Mouse (Mus musculus) mature B cell (primary cell): ENCODE results near the gene C1s2.
"Not testable (repeated sequence)": the region's sequence is repeated elsewhere in the genome, so short reads cannot be mapped to it uniquely, and the experiment has no call there.

ENCODE experiments used
- in situ Hi-C: fragments of 300-500 bp; cut with MboI; formaldehyde crosslinking; loops from 2 replicates; pipeline ENCODE4 v1.14.3; 2019

The C1s2 gene

DNA sequence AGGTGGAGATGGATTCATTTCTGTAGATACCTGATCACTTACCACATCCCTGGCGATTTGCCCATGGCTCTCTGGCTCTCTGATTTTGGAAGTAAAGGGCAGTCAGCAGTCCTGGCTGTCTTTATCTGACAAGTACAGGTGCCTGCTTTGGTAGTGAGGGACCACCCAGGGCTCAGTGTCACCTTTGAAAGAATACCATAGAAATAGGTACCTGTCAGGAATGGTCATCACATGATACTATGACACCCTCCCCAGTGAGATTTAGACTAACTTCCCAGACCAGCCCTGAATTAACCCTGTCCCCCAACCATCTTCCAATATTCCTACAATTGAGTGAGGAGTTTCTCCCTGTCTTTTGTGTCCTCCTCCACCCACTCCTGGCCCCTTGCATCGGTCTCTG lies at the start of gene C1s2:
C1s2 (minus strand) TSS at position 101 of the 400 bp plus-strand sequence.
- in situ Hi-C loops, result not testable (repeated sequence)

DNA sequence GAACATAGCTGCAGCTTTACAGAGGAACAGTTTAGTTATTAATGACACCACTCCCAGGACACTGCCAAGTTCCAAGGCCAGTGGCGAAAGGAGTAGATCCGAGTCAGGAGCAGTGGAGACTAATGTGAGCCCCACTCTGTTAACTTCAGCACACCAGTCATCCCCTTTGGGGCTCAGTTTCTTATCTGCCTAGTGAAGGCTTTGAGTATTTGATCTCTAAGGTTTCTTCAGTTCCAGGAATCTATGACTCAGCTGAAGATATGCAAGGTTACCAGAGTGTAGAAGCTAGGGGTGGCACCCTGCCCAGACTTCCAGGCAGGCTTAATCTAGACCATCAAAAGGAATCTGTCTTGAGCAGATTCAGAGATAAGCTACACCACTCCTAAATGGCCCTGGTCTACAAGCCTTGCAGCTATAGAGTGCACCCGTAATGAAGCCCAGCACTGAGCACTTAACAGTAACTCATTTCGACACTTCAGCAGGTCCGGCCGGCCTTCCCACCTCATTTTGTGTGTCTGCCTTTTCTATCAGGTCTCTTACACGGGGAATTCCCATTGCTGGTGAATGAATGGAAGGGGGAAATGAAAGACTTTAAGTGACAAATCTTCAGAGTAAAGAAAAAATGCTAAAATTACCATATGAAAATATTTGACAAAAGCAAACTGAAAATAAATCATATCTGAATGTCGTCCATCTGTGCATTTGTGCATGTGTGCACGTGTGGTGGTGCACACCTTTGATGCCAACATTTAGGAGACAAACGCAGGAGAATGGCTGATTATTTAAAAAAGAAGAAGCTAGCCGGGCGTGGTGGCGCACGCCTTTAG lies 47.9 kb upstream of the C1s2 start:
- in situ Hi-C loops, result no loop called here

DNA sequence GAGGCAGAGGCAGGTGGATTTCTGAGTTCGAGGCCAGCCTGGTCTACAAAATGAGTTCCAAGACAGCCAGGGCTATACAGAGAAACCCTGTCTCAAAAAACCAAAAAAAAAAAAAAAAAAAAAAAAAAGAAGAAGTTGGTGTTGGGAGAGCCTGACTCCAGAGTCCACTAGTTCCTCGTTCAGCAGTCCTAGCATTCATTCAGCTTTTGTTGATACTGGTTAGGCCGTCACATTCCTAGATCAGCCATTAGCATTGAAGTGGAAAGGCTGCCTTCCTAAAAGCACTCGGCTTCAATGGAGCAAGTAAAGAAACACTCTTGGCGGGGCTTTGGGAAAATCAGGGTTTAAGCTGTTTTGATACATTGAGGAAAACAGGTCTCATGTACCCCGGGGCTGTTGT lies 46.4 kb upstream of the C1s2 start:
- in situ Hi-C loops, result not testable (repeated sequence)

DNA sequence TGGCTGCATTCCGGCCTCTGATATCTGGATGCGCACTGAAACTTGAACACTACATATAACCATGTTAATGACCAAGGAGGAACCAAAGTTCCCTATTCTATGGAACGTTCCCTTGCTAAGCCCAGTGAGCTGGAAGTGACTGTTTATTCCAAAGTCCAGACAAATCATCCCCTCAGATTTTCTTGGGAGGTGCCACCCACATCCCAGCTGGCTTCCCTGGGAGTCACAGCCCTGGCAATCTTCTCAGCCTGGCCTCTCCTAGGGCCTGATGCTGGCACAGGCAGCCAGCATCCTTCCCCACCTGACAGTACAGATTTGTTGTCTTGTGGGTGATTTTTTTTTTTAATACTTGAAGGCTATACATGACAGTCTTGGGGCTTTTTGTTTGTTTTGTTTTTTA lies 43.6 kb upstream of the C1s2 start:
- in situ Hi-C loops, result no loop called here

DNA sequence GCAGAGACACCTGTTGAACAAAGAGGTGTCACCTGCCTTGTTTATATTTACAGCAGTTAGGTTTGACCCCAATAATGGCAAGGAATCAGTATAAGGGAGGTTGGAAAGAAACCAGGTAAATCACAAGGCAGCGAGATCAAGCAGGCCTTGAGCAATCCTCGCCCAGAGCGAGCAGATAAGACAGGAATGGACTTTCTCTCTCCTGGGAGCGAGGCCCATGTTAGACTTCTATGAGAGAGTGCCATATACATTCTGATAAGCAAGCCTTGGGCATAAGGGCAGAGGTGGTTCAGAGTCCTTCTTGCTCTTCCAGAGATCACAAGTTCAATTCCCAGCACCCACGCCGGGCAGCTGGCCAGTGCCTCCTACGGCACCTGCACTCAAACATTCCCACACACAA lies 42.9 kb upstream of the C1s2 start:
- in situ Hi-C loops, result no loop called here

DNA sequence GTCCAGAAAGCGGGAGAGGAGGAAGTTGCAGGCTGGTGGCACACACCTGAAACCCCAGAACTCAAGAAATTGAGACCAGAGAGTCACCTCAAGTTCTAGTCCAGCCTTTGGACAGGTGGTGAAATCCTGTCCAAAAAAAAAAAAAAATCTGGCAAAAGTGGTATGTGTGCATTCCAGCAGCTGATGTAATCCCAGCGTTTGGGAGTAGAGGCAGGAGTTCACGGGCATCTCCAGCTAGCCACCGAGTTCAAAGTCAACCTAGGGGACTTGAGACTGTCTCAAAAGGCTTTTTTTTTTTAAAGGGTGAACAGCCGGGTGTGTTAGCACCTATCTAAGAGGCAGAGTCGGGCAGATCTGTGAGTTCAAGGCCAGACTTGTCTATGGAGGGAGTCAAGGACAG lies 40.3 kb upstream of the C1s2 start:
- in situ Hi-C loops, result no loop called here

DNA sequence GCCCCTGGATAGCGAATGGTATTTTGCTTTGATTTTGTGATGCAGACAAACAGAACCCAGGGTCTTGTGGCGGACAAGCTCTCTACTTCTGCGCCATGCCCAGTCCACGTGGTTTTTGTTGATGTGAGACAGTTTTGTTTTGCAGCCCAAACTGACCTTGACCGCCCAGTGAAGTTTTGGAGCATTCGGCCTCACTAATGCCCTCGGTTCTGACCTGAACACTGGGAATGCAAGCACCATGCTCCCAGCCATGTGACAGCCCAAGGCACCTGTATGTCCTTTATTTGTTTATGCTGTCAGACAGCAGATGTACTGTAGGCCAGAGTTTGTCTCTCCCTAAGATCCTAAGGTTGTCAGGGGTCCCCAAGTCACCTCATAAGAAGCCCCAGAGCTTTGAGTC lies 38.7 kb upstream of the C1s2 start:
- in situ Hi-C loops, result no loop called here

DNA sequence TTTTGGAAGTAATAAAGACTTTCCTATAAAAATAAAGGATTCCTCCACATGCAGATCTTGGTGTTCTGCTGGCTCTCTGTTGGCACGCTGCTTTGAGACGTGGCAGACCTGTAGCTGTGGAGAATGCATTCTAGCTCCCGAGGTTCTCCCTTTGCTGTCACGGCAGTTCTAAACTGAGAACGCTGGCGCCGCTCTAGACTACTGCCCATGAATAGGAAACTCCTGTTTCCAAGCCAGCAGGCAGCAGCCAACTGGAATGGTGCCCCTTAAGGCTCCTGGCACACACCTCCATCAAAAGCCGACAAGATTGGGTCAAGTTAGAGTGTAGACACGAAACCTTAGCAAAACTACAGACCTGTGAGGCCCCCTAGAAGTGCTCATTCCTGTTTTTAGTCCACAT lies 37.7 kb upstream of the C1s2 start:
- in situ Hi-C loops, result no loop called here

DNA sequence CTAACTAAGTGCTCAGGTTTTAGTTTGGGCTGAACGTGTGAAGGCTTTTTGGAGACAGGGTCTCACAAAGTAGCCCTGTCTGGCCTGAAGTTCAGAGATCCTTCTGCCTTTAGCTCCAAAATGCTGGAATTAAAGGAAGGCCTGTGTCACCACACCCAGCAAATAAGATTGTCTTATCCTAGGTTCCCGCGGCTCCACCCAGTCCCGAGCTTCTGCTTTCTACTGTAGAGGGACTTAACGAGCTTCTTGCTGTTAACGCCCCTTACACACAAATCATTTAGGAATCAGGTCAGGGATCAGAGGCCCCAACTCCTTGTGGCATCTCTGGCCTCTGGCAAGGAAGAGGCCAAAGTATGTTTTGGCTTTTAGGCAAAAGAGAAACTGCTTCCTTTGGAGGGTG lies 36.2 kb upstream of the C1s2 start:
- in situ Hi-C loops, result no loop called here

DNA sequence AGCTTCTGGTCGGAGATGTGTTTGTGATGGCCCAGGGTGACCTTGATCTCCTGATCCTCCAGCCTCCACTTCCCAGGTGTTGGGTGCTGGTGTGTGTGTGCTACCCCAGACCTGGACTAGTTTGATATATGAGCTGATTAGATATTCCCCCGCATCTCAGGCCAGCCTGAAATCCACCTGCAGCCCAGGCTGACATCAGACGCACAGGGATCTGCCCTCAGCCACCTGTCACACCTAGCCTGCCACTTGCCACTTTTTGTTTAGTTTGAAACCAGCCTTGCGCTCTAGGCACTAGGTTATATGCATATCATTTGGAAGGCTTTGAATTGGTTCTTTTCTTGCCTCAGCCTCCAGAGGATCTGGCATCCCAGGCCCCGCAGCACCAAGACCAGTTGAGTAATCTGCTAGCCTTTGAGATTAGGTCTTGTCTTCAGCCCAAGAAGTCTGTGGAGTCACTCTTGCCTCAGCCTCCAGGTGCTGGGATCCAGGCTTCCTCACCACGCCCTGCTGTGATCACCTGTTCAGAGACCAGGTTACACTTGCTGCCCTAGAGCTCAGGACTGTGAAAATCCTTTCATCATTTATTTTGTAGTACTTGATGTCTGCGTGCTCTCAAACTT lies 34.5 kb upstream of the C1s2 start:
- in situ Hi-C loops, result no loop called here

DNA sequence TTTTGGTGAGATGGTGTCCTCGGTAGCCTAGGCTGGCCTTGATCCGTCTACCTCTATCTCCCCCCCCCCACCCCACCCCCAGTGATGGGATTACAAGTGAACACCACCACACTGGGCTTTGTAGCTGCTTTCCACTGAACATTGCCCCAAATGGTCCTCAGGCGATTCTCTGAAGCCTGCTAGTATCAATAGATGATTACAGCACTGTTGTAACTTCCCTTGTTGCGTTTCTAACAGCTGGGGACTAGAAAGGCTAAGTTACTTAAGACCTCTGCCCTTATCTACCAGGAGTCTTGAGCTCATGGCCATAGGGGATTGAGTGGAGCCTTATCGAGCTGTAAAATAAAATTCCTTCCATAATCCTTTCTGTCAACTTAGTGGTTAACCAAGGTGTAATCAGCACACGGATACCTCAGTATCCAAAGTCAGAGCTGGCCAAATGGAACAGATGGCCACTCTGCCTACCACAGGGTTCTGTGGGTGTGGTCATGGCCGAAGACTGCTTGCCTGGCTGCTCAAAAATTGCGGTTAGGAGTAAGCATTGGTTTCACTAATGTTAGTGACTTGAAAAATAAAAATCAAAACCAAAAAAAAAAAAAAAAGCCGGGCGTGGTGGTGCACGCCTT lies 33.5 kb upstream of the C1s2 start:
- in situ Hi-C loops, result no loop called here

DNA sequence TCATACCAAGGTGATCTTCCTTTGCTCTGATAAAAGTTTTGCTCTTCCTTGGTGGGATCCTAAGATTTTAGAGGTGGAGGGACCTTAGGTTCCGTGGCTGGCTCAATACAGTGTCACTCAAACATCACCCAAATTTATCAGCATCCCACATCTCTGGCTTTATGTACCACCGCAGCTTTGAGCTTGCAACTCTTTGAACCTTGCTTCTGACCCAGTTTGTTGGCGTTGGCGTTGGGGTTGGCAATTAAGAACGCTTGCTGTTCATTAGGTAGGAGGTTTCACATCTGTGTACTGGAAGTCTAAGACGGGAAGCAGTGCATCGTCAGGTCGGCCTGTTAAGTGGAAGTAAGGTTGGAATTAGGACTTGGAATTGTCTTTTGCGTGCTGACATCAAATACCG lies 29.1 kb upstream of the C1s2 start:
- in situ Hi-C loops, result no loop called here

DNA sequence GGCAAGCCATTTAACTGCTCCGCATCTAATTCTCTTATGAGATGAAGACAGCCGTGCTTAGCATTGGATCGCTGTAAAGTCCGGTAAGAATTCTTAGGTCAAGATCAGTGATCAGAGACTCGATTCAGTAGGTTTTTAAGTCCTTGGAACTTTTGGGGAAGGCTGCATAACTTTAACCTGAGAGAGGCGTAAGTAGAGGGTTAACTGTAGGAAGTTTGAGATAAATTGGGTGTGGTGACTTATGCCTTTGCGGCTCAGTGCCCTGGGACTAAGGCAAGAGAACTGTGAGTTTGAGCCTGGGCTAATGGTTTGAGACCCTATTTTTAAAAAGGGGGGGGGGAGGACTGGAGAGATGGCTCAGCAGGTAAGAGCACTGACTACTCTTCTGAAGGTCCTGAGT lies 28.4 kb upstream of the C1s2 start:
- in situ Hi-C loops, result no loop called here

DNA sequence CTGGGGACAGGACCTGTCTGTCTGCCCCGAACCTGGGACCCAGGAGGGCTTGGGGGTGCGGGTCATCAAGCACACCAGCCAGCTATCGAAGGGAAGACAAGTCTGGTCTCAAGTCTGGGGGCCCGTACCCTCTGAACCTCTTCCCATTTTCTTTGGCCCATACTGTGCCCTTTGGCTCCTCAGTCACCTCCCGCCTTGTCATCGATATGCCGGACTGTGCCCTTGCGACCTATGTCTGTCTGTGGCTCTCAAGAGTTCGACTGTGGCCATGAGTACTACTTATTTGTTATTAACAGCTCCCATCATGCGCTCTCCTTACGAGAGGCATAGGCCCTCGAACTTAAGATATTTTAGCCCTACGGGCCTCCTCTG lies 27.5 kb upstream of the C1s2 start:
- in situ Hi-C loops, result no loop called here

DNA sequence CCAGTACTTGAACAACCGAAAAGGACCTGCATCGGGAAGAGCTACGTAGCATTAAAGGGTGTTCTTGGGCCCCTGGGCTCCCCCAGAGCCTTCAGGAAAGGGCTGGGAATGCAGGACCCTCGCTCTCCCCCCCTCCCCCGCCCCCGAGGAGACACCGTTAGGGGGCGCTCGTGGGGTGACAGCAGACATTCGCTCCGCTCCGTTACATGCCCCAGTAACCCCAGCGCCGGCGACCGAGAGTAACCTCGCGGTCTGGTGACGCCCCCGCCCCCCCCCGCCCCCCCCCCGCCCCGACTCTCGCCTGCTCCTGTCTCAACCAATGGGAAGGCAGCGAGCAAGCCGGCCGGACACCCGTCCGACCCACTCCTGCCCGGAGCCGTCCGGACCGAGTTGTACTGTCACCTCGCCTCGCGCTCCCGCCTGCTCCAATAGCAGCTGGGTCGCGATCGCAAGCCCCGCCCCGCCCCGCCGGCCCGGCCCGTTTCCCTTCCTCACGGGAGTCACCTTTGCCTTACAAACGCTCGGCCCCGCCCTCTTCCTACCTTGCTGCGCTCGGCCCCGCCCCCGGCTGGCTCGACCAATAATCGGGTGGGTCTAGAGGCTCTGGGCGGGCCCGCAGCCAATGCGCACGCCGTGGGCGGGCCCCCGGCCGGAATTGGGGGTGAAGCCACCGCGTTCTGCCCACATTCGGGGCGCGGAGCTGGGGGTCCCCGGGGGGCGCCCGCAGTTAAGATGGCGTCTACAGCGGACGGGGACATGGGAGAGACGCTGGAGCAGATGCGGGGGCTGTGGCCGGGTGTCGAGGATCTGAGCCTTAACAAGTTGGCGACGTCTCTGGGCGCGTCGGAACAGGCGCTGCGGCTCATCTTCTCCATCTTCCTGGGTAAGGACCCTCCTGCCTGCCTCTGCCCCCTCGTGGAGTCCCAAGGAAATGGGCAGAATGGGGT lies 26.9 kb upstream of the C1s2 start, which contains the start of gene Lpcat3:
Lpcat3 (plus strand) TSS at position 551 of the 947 bp plus-strand sequence.
- in situ Hi-C loops, result no loop called here

DNA sequence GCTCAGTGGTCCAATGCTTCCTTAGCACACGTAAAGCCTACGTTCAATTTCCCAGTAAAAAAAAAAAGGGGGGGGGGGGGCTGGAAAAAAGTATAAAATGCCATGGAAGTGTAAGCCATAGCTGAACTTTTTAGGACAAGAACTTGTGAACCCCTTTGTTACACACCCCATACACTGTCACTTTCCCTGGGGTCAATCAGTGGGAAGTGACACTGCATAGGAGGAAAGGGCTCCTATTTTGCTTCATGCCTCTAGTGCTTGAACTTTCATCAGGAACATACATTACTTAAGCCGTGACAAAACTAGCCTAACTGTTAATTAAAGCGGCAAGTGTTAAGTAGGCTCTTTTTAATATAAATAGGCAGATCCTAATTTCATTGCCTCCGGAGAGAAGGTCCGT lies 26.1 kb upstream of the C1s2 start:
- in situ Hi-C loops, result no loop called here

DNA sequence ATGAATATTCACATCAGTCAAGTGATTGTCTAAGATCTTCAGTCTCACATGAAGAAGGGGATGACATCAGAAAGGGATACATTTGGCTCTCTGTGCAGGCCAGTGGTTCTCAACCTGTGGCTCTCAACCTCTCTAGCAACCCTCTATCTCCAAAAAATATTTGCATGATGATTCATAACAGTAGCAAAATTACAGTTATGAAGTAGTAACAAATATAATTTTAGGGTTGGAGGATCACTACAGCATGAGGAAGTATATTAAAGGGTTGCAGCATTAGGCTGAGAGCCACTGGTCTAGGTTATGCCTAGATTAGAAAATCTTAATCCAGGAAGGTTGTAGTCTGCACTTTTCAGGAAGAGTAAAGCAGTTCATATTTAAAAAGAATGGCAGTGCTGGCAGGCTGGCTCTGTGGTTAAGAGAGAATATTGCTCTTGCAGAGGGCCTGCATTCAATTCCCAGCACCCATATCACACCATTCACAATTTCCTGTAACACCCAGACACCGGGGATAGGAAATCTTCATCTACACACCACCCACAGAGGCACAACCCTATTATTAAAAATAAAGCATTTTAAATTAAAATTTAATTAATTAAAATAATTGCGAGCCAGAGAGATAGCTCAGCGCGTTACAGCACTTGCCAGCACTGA lies 25.4 kb upstream of the C1s2 start:
- in situ Hi-C loops, result no loop called here

DNA sequence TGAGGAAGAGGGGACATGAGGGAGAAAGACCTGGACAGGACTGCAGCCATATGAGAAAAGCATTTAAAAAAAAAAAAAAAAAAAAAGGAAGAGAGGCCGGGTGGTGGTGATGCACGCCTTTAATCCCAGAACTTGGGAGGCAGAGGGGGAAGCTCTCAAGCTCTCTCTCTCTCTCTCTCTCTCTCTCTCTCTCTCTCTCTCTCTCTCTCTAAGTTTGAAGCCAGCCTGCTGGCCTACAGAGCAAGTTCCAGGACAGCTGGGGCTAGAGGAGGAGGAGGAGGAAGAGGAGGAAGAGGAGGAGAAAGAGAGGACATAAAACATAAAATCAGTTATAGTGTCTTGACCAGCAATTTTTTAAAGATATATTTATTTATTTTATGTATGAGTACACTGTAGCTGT lies 22.2 kb upstream of the C1s2 start:
- in situ Hi-C loops, result no loop called here

DNA sequence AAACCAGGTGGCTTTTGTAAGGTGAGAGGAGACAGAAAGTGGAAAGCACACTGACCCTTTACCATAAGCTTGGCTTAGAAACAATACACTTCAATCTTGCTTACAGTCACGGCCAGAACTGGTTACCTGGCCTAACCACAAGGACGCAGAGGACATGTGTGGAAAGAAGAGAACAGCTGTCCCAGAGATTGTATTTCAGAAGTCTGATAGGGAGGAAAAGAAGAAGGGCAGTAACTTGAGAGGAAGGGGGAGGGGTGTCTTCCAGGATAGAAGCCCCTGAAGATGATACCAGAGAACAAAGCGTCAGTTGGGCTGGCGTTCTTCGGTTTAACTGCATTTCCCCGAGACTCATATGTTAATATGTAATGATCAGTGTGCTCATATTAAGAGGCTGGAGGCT lies 20.0 kb upstream of the C1s2 start:
- in situ Hi-C loops, result no loop called here

DNA sequence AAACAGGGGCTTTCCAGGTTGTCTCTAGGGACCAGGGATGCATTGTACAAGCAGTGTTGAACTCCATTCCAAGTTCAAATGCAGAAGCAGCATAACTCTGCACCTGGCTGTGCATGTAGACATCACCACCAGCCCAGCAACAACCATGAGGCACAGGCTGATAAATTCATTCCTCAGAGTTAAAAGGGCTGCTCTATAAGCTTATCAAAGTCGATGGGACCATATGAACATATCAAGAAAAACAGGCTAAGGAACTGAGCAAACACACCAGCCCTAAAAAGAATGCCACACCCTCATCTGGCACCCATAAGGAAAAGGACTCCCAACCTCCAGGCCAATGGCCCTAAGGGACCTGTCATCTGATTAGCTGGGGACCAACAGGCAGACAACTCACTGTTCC lies 10.5 kb upstream of the C1s2 start:
- in situ Hi-C loops, result no loop called here

DNA sequence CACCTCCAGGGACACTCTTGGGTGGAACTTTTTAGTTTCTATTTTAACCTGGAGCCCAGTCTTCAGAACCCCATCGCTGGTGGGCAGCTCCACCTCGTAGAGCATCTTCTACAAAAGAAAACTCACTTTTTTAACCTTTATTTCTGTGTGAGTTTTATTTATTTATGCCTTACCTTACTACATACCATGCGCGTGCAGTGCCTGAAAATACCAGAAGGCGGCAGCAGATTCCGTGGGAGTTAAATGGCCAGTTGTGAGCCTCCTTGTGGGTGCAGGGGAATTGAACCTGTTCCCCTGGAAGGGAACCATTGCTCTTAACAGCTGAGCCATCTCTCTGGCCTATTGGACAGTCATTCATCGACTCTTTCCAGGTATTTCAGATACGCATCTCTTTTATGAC lies 5.1 kb upstream of the C1s2 start:
- in situ Hi-C loops, result no loop called here

DNA sequence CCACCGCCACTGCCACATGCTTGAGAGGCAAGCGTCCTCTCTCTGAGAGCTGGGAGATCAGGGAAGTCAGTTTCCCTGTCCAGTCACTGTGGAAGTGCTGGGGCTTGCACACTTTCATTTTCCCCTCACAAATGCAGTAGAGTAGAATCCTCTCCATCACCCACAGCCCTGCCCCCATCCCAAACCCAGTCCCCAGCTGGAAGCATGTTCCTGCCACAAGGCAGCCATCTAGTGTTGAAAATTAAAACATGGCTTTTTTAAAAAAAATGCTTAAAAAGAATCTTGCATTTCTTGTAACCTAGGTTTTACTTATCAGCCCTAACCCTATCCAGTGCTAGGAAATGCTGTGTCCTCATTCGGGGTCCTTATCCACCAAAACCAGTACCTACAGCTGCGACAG lies 4.2 kb upstream of the C1s2 start:
- in situ Hi-C loops, result no loop called here
